Mouse (Mus musculus) cerebellum, adult 2 months (tissue): ENCODE data around the gene Chrna5.

Source experiments
- CTCF ChIP-seq: fragments of 200-500 bp; IDR thresholded peaks from 2 replicates; pipeline ENCODE4 v1.5.1; 2011; ENCODE audit warnings: low read depth, mild to moderate bottlenecking, control low read depth, low read length, moderate library complexity, borderline replicate concordance; ENCODE audit not compliant: insufficient read depth
- POLR2A ChIP-seq: fragments of 200-500 bp; IDR thresholded peaks from 2 replicates; pipeline ENCODE4 v1.6.1; 2011; ENCODE audit warnings: low read length, control low read depth, borderline replicate concordance; ENCODE audit not compliant: insufficient read depth

GRCm38 (mm10) chr9:55023902-55024583, 43.4 kb downstream of the Chrna5 start:
- TF ChIP-seq CTCF: peak; percentile 90
- no peak for TF ChIP-seq POLR2A
